Mouse (Mus musculus): ENCODE data around the gene Cenph. TPM values are rescaled to one million over a fixed set of nuclear protein-coding genes. Genes with fewer than 3 reads are reported as not detected.
"Not testable (repeated sequence)": the region's sequence is repeated elsewhere in the genome, so short reads cannot be mapped to it uniquely, and the experiment has no call there.

Cenph gene
- polyA plus RNA-seq, 3 experiments from 2014 or later = 3.2 to 16.6 (median 3.2) TPM

DNA sequence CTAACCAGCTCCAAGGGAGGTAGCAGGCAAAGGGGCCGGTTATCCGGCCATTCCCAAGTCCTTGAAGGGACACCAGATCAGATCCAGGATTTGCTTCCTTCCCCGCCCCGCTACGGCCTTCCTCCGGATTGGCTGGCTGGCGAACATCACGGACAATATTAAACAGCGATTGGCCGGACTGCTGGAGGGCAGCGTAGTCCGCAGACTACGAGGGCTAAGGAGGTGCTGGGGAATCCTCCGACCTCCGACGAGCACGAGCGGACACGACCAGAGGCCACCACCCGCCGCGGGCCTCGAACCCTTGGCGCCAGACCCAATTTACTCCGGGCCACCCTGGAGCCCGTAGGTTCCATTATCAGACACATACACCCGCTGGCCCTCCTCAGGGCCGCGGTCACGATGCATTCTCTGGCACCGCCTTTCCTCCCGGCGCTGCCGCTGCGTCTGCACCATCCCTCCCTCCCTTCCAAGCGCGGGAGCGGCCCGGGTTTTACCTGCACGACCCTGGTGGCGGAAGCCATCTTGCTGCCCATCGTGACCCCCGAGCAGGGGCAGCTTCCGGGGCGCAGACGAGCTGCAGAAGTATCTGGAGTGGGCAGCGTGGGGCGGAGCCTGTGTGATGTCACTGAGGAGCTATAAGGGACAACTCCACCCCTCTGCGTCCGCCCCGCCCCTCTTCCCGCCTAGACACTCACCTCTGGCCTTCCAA lies 31.5 kb downstream of the Cenph start, which contains the start of gene Mrps36:
Gene Mrps36, minus strand, starts transcription at position 624 of the 709 bp plus-strand sequence.
- peak; percentile 95 for ATAC-seq

GRCm38 (mm10) chr13:100743346-100744035 lies 32.2 kb downstream of the Cenph start:
- ATAC-seq = no peak

DNA sequence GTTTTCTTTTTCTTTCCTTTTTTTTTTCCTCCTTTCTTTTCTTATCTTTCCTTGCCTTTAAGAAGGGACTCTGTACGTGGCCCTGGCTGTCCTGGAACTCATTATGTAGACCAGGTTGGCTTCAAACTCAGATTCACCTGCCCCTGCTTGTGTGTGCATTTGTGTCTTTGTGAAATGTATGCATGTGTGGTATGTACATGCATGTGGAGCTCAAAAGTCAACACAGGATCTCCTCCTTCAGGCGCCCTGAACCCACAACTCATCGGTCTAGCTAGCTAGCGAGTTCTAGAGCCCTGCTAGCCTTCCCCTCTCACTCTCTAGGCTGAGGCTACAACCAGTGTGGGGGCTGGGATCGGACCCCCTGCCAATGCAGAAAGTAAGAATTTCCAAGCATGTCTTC lies 32.9 kb downstream of the Cenph start:
- no peak for ATAC-seq

GRCm38 (mm10) chr13:100732756-100733155 lies 42.9 kb downstream of the Cenph start:
- no peak for ATAC-seq

GRCm38 (mm10) chr13:100731462-100732046 lies 44.1 kb downstream of the Cenph start:
- not testable (repeated sequence) for ATAC-seq

DNA sequence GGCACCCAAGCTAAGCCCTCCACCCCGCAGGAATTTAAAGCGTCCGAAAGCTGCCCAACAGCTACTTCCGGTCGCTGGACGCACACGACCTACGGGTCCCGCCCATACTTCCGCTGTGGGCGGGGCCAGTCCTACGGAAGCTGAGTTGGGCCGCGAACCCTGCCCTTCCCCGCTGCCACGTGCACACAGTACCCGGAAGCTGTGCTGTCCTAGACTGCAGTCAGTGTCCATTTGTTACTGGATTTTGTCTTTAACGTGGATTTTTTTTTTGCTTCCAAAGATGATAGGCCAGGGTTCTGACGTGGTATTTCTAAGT lies 44.9 kb downstream of the Cenph start, which contains the start of gene Cdk7:
Gene Cdk7, minus strand, starts transcription at position 79 of the 316 bp plus-strand sequence.
- peak; percentile 98 for ATAC-seq

DNA sequence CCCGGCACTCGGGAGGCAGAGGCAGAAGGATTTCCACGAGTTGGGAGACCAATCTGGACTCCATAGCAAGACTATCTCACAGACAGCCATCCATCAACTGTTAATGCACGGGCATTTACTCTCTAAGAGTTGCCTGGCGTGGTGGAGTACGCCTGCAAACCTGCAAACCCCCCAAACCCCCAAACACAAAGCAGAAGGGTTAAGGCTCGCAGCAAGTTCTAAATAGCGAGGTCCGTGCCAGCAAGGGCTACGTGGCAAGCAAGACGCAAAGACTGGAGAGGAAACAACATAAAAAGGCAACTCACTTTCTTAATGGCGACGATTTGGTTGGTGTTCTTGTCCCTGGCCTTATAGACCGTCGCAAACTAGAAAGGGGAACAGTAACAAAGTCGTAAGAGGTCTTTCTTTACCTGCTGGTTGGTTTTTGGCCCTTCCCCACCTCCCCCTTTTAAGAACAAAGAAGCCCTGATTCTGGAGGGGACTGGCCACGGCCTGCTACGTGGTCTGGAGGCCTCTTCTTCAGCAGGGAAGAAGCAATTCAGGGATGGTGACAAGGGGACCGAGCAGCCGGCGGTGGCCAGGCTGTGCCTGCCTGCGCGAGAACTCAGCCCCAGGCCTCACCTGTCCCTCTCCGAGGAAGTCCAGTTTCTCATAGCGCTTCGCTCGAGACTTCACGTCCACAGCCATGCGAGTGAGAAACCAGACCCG lies 45.4 kb downstream of the Cenph start:
- ATAC-seq = no peak

- ATAC-seq = not testable (repeated sequence)
These were observed 47.2 kb downstream of the Cenph start for GRCm38 (mm10) chr13:100728530-100728929.

DNA sequence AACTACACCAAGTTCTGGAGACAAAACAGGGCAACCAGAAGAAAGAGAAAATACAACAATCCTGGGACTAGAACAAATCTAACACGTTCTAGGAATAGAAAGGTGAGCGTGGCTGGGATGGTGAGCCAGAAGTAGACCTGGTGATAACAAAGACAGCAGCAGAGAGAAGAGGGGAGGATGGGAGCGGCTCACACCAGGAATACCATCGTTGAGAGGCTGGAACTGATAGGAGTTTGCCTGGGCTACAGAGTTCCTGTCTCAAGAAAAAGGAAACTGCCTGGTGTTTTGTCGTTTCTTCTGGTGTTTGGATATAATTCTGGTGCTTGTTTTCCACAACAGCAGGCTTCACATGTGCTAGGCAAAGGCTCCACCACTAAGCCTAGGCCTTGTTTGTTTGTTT lies 47.6 kb downstream of the Cenph start:
- ATAC-seq = no peak

- peak; percentile 72 for ATAC-seq
These were observed 50.5 kb downstream of the Cenph start for GRCm38 (mm10) chr13:100725194-100725593.

- no peak for ATAC-seq
These were observed 51.5 kb downstream of the Cenph start for GRCm38 (mm10) chr13:100724051-100724754.

DNA sequence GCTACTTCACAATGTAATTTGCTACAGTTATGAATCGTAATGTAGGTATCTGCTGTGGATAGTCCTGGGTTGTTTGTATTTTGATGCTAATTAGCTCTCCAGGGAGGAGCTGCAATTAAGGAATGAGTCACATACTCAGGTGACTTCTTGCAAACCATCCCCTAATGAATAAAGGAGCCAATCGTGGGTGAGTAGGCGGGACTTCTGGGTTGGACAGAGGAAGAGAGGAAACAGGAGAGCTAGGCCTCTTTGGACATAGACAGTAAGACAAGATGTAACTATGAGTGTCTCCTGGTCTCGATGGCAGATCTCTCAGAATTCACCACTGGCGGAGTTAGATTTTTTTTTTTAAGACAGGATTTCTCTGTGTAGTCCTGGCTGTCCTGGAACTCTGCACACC lies 54.0 kb downstream of the Cenph start:
- ATAC-seq = no peak

GRCm38 (mm10) chr13:100715467-100715866 lies 60.2 kb downstream of the Cenph start:
- no peak for ATAC-seq

Other genes with a start within 250 kb of the Cenph start
- under 1 TPM in 2 of 3 experiments, not detected in 1; 0.57 to 0.66 TPM for gene Ocln, start 223.2 kb downstream of the Cenph start, polyA plus RNA-seq (2017; shearing (Covaris generic))
- gene Marveld2, start 158.9 kb downstream of the Cenph start, polyA plus RNA-seq (2017; shearing (Covaris generic)) = 1 to 10 TPM; 4.3 to 9.7 (median 7.9) TPM
- gene Ak6, start 124.9 kb downstream of the Cenph start, polyA plus RNA-seq (2017; shearing (Covaris generic)) = 100 to 1,000 TPM; 109 to 138 (median 137) TPM
- gene Rad17, start 124.8 kb downstream of the Cenph start, polyA plus RNA-seq (2017; shearing (Covaris generic)) = 10 to 100 TPM; 22.2 to 28.6 (median 27.5) TPM
- 10 to 100 TPM in 1 of 3 experiments, 1 to 10 TPM in 2; 3.3 to 21.7 (median 9.0) TPM for gene Taf9, start 124.3 kb downstream of the Cenph start, polyA plus RNA-seq (2017; shearing (Covaris generic))
- gene Ccdc125, start 106.2 kb downstream of the Cenph start, polyA plus RNA-seq (2017; shearing (Covaris generic)) = 10 to 100 TPM; 24.9 to 30.1 (median 25.8) TPM
- 10 to 100 TPM; 80.9 to 96.4 (median 82.6) TPM for gene Cdk7, start 45.0 kb downstream of the Cenph start, polyA plus RNA-seq (2017; shearing (Covaris generic))
- 100 to 1,000 TPM; 104 to 123 (median 106) TPM for gene Mrps36, start 31.2 kb downstream of the Cenph start, polyA plus RNA-seq (2017; shearing (Covaris generic))
- gene Ccnb1, start 10.7 kb upstream of the Cenph start, polyA plus RNA-seq (2017; shearing (Covaris generic)) = 100 to 1,000 TPM in 1 of 3 experiments, 10 to 100 TPM in 2; 10.2 to 168 (median 20.0) TPM
- gene Slc30a5, start 57.5 kb upstream of the Cenph start, polyA plus RNA-seq (2017; shearing (Covaris generic)) = 10 to 100 TPM; 11.5 to 15.0 (median 12.7) TPM